Mouse (Mus musculus): ENCODE measurements around the gene Acot8. TPM values are rescaled to one million over a fixed set of nuclear protein-coding genes. Genes with fewer than 3 reads are reported as not detected.

Acot8 gene
- total and polyA plus RNA-seq, 3 experiments = 11.9 to 26.8 (median 15.8) TPM

GRCm38 (mm10) chr2:164776130-164776529 lies 28.6 kb downstream of the Acot8 start:
- DNase-seq (ENCODE audit: extremely low read depth) = no peak
- Histone ChIP-seq H3K4me3 (replicated peaks in 1 of 3; ENCODE audit: low read depth in 2 of 3, low read length in 2 of 3, poor library complexity in 1 of 3) (no peak overlapping the region), H3K4me2 (ENCODE audit: insufficient read depth, low read depth, poor library complexity, severe bottlenecking) (no peak overlapping the region), H3K36me3 (replicated peaks in 1 of 2; ENCODE audit: control insufficient read depth in 1 of 2, insufficient read depth in 1 of 2, low read length in 1 of 2) (peaks cover 15 to 27% of the 10 kb centered on the region in 2 experiments), H3K79me2 (replicated peaks; ENCODE audit: control insufficient read depth, extremely low read depth, insufficient read depth, poor library complexity, severe bottlenecking) (no peaks in the 10 kb centered on the region), H3K27ac (ENCODE audit: insufficient read depth, low read depth) (no peak overlapping the region), H3K9ac (ENCODE audit: insufficient read depth, low read depth) (no peak overlapping the region), H3K4me1 (ENCODE audit: control insufficient read depth in 1 of 2, insufficient read depth in 2 of 2) (peaks cover 5 to 12% of the 10 kb centered on the region in 2 experiments), H3K27me3 (replicated peaks) (peaks cover 43% of the 10 kb centered on the region), H3K9me3 (replicated peaks; ENCODE audit: low read length) (no peaks in the 10 kb centered on the region)
- in situ Hi-C loops (cut with MboI; ENCODE audit: low pct_ligation_motif_present, low pct_unique_long_range_greater_than_20kb, low sequenced_read_pairs) (no loop called here), dilution Hi-C loops (cut with MboI; ENCODE audit: extremely low pct_ligation_motif_present, extremely low pct_unique_long_range_greater_than_20kb, low sequenced_read_pairs) (no loop called here)
- TF ChIP-seq MAFK (IDR thresholded peaks at IDR 0.05; ENCODE audit: insufficient replicate concordance, low read length) (no peak), PAX5 (IDR thresholded peaks at IDR 0.05; ENCODE audit: low read length) (no peak), SMC3 (IDR thresholded peaks at IDR 0.05; ENCODE audit: low read depth, low read length) (no peak), NELFE (IDR thresholded peaks at IDR 0.05; ENCODE audit: low read depth, low read length) (no peak), JUN (IDR thresholded peaks at IDR 0.05; ENCODE audit: insufficient read depth, low read depth, low read length) (no peak), E2F4 (IDR thresholded peaks at IDR 0.05; ENCODE audit: insufficient replicate concordance, low read depth, low read length) (no peak), MAX (IDR thresholded peaks at IDR 0.05; ENCODE audit: low read length) (no peak), MXI1 (IDR thresholded peaks at IDR 0.05; ENCODE audit: low read depth, low read length) (no peak), USF2 (conservative IDR thresholded peaks at IDR 0.05; ENCODE audit: low read depth, low read length) (no peak), UBTF (IDR thresholded peaks at IDR 0.05; ENCODE audit: low read depth, low read length) (no peak), ELF1 (IDR thresholded peaks at IDR 0.05; ENCODE audit: low read depth, low read length) (no peak), MYC (IDR thresholded peaks at IDR 0.05; ENCODE audit: low read depth, low read length) (no peak), BHLHE40 (IDR thresholded peaks at IDR 0.05; ENCODE audit: low read depth, low read length) (no peak), CHD2 (IDR thresholded peaks at IDR 0.05; ENCODE audit: low read length) (no peak), TCF12 (IDR thresholded peaks at IDR 0.05; ENCODE audit: low read depth, low read length) (no peak), MAZ (IDR thresholded peaks at IDR 0.05; ENCODE audit: low read depth, low read length) (no peak)

DNA sequence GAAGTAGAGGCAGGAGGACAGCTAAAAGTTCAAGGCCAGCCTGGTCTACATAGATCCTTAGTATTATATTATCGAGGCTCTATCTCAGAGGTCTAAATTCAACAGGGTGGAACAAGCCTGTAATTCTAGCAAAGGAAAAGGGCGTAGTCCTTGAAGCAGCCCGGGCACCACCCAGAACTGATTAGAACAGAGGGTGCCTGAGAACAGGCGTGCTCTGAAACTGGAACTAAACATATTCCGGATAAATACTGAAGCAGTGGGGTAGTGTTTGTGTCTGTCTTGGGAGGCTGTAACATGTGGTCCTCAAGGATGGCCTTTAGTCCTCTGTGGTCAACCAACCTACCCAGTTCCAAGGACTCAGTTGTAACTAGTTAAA lies 30.7 kb downstream of the Acot8 start:
- no peak for DNase-seq (ENCODE audit: extremely low read depth)
- peaks cover 17 to 33% of the 10 kb centered on the region in 2 experiments for H3K36me3 ChIP-seq (replicated peaks in 1 of 2; ENCODE audit: control insufficient read depth in 1 of 2, insufficient read depth in 1 of 2, low read length in 1 of 2)
- no peak overlapping the region for H3K4me3 ChIP-seq (replicated peaks in 1 of 3; ENCODE audit: low read depth in 2 of 3, low read length in 2 of 3, poor library complexity in 1 of 3)
- peaks cover 26% of the 10 kb centered on the region for H3K27me3 ChIP-seq (replicated peaks)
- H3K79me2 ChIP-seq (replicated peaks; ENCODE audit: control insufficient read depth, extremely low read depth, insufficient read depth, poor library complexity, severe bottlenecking) = peaks cover 10% of the 10 kb centered on the region; the same call in 1 of the 2 replicates
- no peak overlapping the region for H3K4me2 ChIP-seq (ENCODE audit: insufficient read depth, low read depth, poor library complexity, severe bottlenecking)
- TF ChIP-seq CHD1 (IDR thresholded peaks at IDR 0.05; ENCODE audit: low read depth, low read length) (no peak), UBTF (IDR thresholded peaks at IDR 0.05; ENCODE audit: low read depth, low read length) (no peak), MXI1 (IDR thresholded peaks at IDR 0.05; ENCODE audit: low read depth, low read length) (no peak), RAD21 (IDR thresholded peaks at IDR 0.05; ENCODE audit: low read depth, low read length) (no peak)
- H3K9ac ChIP-seq (ENCODE audit: insufficient read depth, low read depth) = no peak overlapping the region
- dilution Hi-C loops (cut with MboI; ENCODE audit: extremely low pct_ligation_motif_present, extremely low pct_unique_long_range_greater_than_20kb, low sequenced_read_pairs) = no loop called here
- in situ Hi-C loops (cut with MboI; ENCODE audit: low pct_ligation_motif_present, low pct_unique_long_range_greater_than_20kb, low sequenced_read_pairs) = no loop called here
- H3K27ac ChIP-seq (ENCODE audit: insufficient read depth, low read depth) = no peak overlapping the region
- peaks cover 7 to 19% of the 10 kb centered on the region in 2 experiments for H3K4me1 ChIP-seq (ENCODE audit: control insufficient read depth in 1 of 2, insufficient read depth in 2 of 2)
- H3K9me3 ChIP-seq (replicated peaks; ENCODE audit: low read length) = no peaks in the 10 kb centered on the region

All from CH12.LX (cell line).